Mouse (Mus musculus) adrenal gland, postnatal 10 days (tissue): ENCODE results near the gene AC109138.7. TPM values are rescaled to one million over a fixed set of nuclear protein-coding genes. Genes with fewer than 3 reads are reported as not detected.

Experiments used
- DNase-seq: peaks from one replicate; pipeline ENCODE4 v3.0.0; 2021; ENCODE audit warnings: mixed read lengths
- microRNA-seq: library from miRNA; unstranded; fragments of <30 nt; microRNA quantifications from one replicate; pipeline ENCODE4 v1.2.0, GENCODE M21; 2021
- total RNA-seq, 2 experiments: library from RNA; stranded (reverse); gene quantifications; 2 replicates each; pipeline ENCODE4 v1.2.3; 2021

AC109138.7 gene
- total RNA-seq, 2 experiments from 2014 or later, result not detected

GRCm38 (mm10) chr19:4254230-4254629, 40.1 kb downstream of the AC109138.7 start:
- no peak for DNase-seq

GRCm38 (mm10) chr19:4255583-4256162, 41.5 kb downstream of the AC109138.7 start:
- DNase-seq, result no peak

- peak; percentile 94 for DNase-seq
These were observed 43.2 kb downstream of the AC109138.7 start for GRCm38 (mm10) chr19:4257216-4257896.

GRCm38 (mm10) chr19:4257897-4258252, 43.7 kb downstream of the AC109138.7 start:
- no peak for DNase-seq

- DNase-seq, result no peak
These were observed 47.0 kb downstream of the AC109138.7 start for GRCm38 (mm10) chr19:4261038-4261698.

GRCm38 (mm10) chr19:4262756-4263155, 48.6 kb downstream of the AC109138.7 start:
- DNase-seq, result no peak

GRCm38 (mm10) chr19:4263702-4264101, 49.5 kb downstream of the AC109138.7 start:
- DNase-seq, result no peak

GRCm38 (mm10) chr19:4264171-4264780, 50.1 kb downstream of the AC109138.7 start:
- peak; percentile 38 for DNase-seq

GRCm38 (mm10) chr19:4265956-4266355, 51.8 kb downstream of the AC109138.7 start:
- no peak for DNase-seq

GRCm38 (mm10) chr19:4268566-4269361, 54.6 kb downstream of the AC109138.7 start, which contains the start of gene Ssh3:
Gene Ssh3, minus strand, starts transcription at chr19:4269180.
- peak; percentile 85 for DNase-seq

- DNase-seq, result peak; percentile 54
These were observed 56.0 kb downstream of the AC109138.7 start for GRCm38 (mm10) chr19:4270187-4270586.

GRCm38 (mm10) chr19:4270972-4271371, 56.8 kb downstream of the AC109138.7 start:
- DNase-seq, result no peak

GRCm38 (mm10) chr19:4279487-4279886, 65.3 kb downstream of the AC109138.7 start:
- no peak for DNase-seq

- no peak for DNase-seq
These were observed 66.3 kb downstream of the AC109138.7 start for GRCm38 (mm10) chr19:4280425-4280824.

Small RNA genes within 50 kb of the gene (microRNA-seq; reads per million reads assigned to microRNA genes)
- gene Gm26115 (not detected), gene Mir6985 (not detected)

Other genes with a start within 250 kb of the AC109138.7 start
- gene Aldh3b2, start 242.0 kb upstream of the AC109138.7 start, total RNA-seq, result 10 to 100 TPM in 1 of 2 experiments, 1 to 10 TPM in 1; 8.9 to 11.2 TPM
- 10 to 100 TPM; 32.0 to 33.3 TPM for gene Acy3, start 227.8 kb upstream of the AC109138.7 start, total RNA-seq
- not detected for gene Tbx10, start 221.6 kb upstream of the AC109138.7 start, total RNA-seq
- gene Nudt8, start 213.8 kb upstream of the AC109138.7 start, total RNA-seq, result 10 to 100 TPM; 39.4 to 40.5 TPM
- gene Gm49405, start 213.7 kb upstream of the AC109138.7 start, total RNA-seq, result 1 to 10 TPM in 1 of 2 experiments, under 1 TPM in 1; 0.72 to 1.9 TPM
- 1 to 10 TPM; 1.3 to 3.0 TPM for gene Doc2g, start 211.0 kb upstream of the AC109138.7 start, total RNA-seq
- gene Ndufv1, start 201.6 kb upstream of the AC109138.7 start, total RNA-seq, result 100 to 1,000 TPM; 683 to 759 TPM
- gene Gstp1, start 176.4 kb upstream of the AC109138.7 start, total RNA-seq, result 100 to 1,000 TPM; 270 to 316 TPM
- gene Gstp2, start 168.3 kb upstream of the AC109138.7 start, total RNA-seq, result 10 to 100 TPM; 34.9 to 50.2 TPM
- gene Gstp3, start 154.8 kb upstream of the AC109138.7 start, total RNA-seq, result 10 to 100 TPM; 42.6 to 90.1 TPM
- under 1 TPM in 1 of 2 experiments, not detected in 1; 0.63 TPM for gene Cabp2, start 132.8 kb upstream of the AC109138.7 start, total RNA-seq
- gene Cdk2ap2, start 117.2 kb upstream of the AC109138.7 start, total RNA-seq, result 10 to 100 TPM; 56.3 to 64.1 TPM
- 10 to 100 TPM; 59.7 to 75.1 TPM for gene Pitpnm1, start 114.4 kb upstream of the AC109138.7 start, total RNA-seq
- gene Aip, start 88.5 kb upstream of the AC109138.7 start, total RNA-seq, result 10 to 100 TPM; 71.5 to 73.4 TPM
- not detected for gene Gpr152, start 74.6 kb upstream of the AC109138.7 start, total RNA-seq
- gene Cabp4, start 70.3 kb upstream of the AC109138.7 start, total RNA-seq, result 1 to 10 TPM in 1 of 2 experiments, under 1 TPM in 1; 0.69 to 1.9 TPM
- gene Coro1b, start 65.7 kb upstream of the AC109138.7 start, total RNA-seq, result 100 to 1,000 TPM; 185 to 193 TPM
- gene Ptprcap, start 60.8 kb upstream of the AC109138.7 start, total RNA-seq, result 10 to 100 TPM; 11.5 to 14.0 TPM
- gene Rps6kb2, start 51.0 kb upstream of the AC109138.7 start, total RNA-seq, result 10 to 100 TPM; 26.5 to 38.2 TPM
- 1 to 10 TPM; 4.8 to 8.8 TPM for gene Carns1, start 38.9 kb upstream of the AC109138.7 start, total RNA-seq
- 1 to 10 TPM; 4.2 to 6.6 TPM for gene Tbc1d10c, start 23.1 kb upstream of the AC109138.7 start, total RNA-seq
- gene Ppp1ca, start 22.3 kb upstream of the AC109138.7 start, total RNA-seq, result 100 to 1,000 TPM; 411 to 414 TPM
- gene Rad9a, start 12.7 kb upstream of the AC109138.7 start, total RNA-seq, result 10 to 100 TPM in 1 of 2 experiments, 1 to 10 TPM in 1; 7.4 to 10.8 TPM
- gene Clcf1, start 119 bp upstream of the AC109138.7 start, total RNA-seq, result 1 to 10 TPM; 8.3 to 9.8 TPM
- 10 to 100 TPM; 34.7 to 35.6 TPM for gene Pold4, start 17.5 kb downstream of the AC109138.7 start, total RNA-seq
- 10 to 100 TPM; 16.8 to 21.9 TPM for gene Ssh3, start 54.8 kb downstream of the AC109138.7 start, total RNA-seq
- gene Ankrd13d, start 68.8 kb downstream of the AC109138.7 start, total RNA-seq, result 1 to 10 TPM; 3.5 to 8.5 TPM
- gene Grk2, start 91.9 kb downstream of the AC109138.7 start, total RNA-seq, result 10 to 100 TPM; 46.3 to 54.8 TPM
- gene Kdm2a, start 183.9 kb downstream of the AC109138.7 start, total RNA-seq, result 10 to 100 TPM; 67.7 to 84.7 TPM
- 10 to 100 TPM; 13.7 to 15.4 TPM for gene Rhod, start 225.1 kb downstream of the AC109138.7 start, total RNA-seq